Mouse (Mus musculus): ENCODE results near the gene Gabarapl1. TPM values are rescaled to one million over a fixed set of nuclear protein-coding genes. Genes with fewer than 3 reads are reported as not detected.
A peak's percentile ranks its signal among the peaks of the same experiment; 100 is the strongest.
"Not testable (repeated sequence)": the region's sequence is repeated elsewhere in the genome, so short reads cannot be mapped to it uniquely, and the experiment has no call there.

Gene Gabarapl1
- polyA plus RNA-seq (2012) = 5.3 and 7.9 TPM in 2 replicates

- TF ChIP-seq GATA1 (IDR thresholded peaks at IDR 0.05; ENCODE audit: low read length) (no peak), TAL1 (IDR thresholded peaks at IDR 0.05; ENCODE audit: low read length) (no peak)
- Histone ChIP-seq H3K9me3 (ENCODE audit: control insufficient read depth, low read length) (no peaks in the 10 kb centered on the region), H3K4me3 (replicated peaks) (peak within 1 kb of the TSS; percentile 88), H3K36me3 (ENCODE audit: control insufficient read depth) (peaks cover 32% of the 10 kb centered on the region), H3K27me3 (ENCODE audit: control insufficient read depth) (no peaks in the 10 kb centered on the region), H3K4me1 (ENCODE audit: control insufficient read depth) (peaks cover 40% of the 10 kb centered on the region)
Measured at GRCm38 (mm10) chr6:129532942-129533860, at the start of gene Gabarapl1. Gene Gabarapl1, plus strand, starts transcription at chr6:129533160.

GRCm38 (mm10) chr6:129494924-129495323, 38.0 kb upstream of the Gabarapl1 start:
- Histone ChIP-seq H3K27me3 (ENCODE audit: control insufficient read depth) (no peaks in the 10 kb centered on the region), H3K4me1 (ENCODE audit: control insufficient read depth) (no peaks in the 10 kb centered on the region), H3K4me3 (replicated peaks) (no peak overlapping the region), H3K36me3 (ENCODE audit: control insufficient read depth) (no peaks in the 10 kb centered on the region), H3K9me3 (ENCODE audit: control insufficient read depth, low read length) (no peaks in the 10 kb centered on the region)
- no peak for TF ChIP-seq TAL1 (IDR thresholded peaks at IDR 0.05; ENCODE audit: low read length)
- no peak for TF ChIP-seq GATA1 (IDR thresholded peaks at IDR 0.05; ENCODE audit: low read length)

- no peaks in the 10 kb centered on the region for H3K27me3 ChIP-seq (ENCODE audit: control insufficient read depth)
- H3K36me3 ChIP-seq (ENCODE audit: control insufficient read depth) = no peaks in the 10 kb centered on the region
- no peaks in the 10 kb centered on the region for H3K9me3 ChIP-seq (ENCODE audit: control insufficient read depth, low read length)
- no peaks in the 10 kb centered on the region for H3K4me1 ChIP-seq (ENCODE audit: control insufficient read depth)
- no peak overlapping the region for H3K4me3 ChIP-seq (replicated peaks)
- TF ChIP-seq GATA1 (IDR thresholded peaks at IDR 0.05; ENCODE audit: low read length) (no peak), TAL1 (IDR thresholded peaks at IDR 0.05; ENCODE audit: low read length) (no peak)
Measured at GRCm38 (mm10) chr6:129497345-129498218, 35.4 kb upstream of the Gabarapl1 start.

GRCm38 (mm10) chr6:129499516-129499915, 33.4 kb upstream of the Gabarapl1 start:
- H3K36me3 ChIP-seq (ENCODE audit: control insufficient read depth); H3K4me3 ChIP-seq (replicated peaks); H3K27me3 ChIP-seq (ENCODE audit: control insufficient read depth); H3K4me1 ChIP-seq (ENCODE audit: control insufficient read depth); H3K9me3 ChIP-seq (ENCODE audit: control insufficient read depth, low read length): not testable (repeated sequence)

GRCm38 (mm10) chr6:129503471-129503870, 29.5 kb upstream of the Gabarapl1 start:
- H3K36me3 ChIP-seq (ENCODE audit: control insufficient read depth) = no peaks in the 10 kb centered on the region
- H3K27me3 ChIP-seq (ENCODE audit: control insufficient read depth) = no peaks in the 10 kb centered on the region
- H3K9me3 ChIP-seq (ENCODE audit: control insufficient read depth, low read length) = no peaks in the 10 kb centered on the region
- TF ChIP-seq GATA1 (IDR thresholded peaks at IDR 0.05; ENCODE audit: low read length) = no peak
- TF ChIP-seq TAL1 (IDR thresholded peaks at IDR 0.05; ENCODE audit: low read length) = no peak
- H3K4me3 ChIP-seq (replicated peaks) = no peak overlapping the region
- no peaks in the 10 kb centered on the region for H3K4me1 ChIP-seq (ENCODE audit: control insufficient read depth)

DNA sequence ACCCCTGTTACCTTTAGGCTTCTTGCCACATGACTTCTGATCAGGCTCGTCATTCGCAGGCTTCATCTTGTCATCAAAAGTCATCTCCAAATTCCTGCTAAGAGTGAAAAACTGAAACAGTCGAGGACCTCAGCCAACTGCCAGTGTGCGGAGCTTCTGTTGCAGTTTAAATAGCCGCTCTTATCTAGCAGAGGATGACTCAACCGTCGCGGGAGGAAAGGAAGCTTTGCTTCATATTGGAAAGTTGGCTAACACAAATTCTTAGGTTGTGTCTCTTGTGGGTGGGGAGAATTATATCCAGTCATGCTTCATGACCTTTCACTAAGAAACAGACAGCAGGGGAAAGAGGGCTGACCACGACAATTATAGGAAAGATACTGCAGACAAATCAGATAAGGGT, 25.9 kb upstream of the Gabarapl1 start, which contains the start of gene Olr1:
Olr1 (minus strand) TSS at position 142 of the 400 bp plus-strand sequence.
- Histone ChIP-seq H3K36me3 (ENCODE audit: control insufficient read depth) (no peaks in the 10 kb centered on the region), H3K27me3 (ENCODE audit: control insufficient read depth) (no peaks in the 10 kb centered on the region), H3K4me1 (ENCODE audit: control insufficient read depth) (no peaks in the 10 kb centered on the region), H3K9me3 (ENCODE audit: control insufficient read depth, low read length) (no peaks in the 10 kb centered on the region), H3K4me3 (replicated peaks) (no peak within 1 kb of the TSS)
- no peak for TF ChIP-seq GATA1 (IDR thresholded peaks at IDR 0.05; ENCODE audit: low read length)
- no peak for TF ChIP-seq TAL1 (IDR thresholded peaks at IDR 0.05; ENCODE audit: low read length)

- no peak overlapping the region for H3K4me3 ChIP-seq (replicated peaks)
- H3K36me3 ChIP-seq (ENCODE audit: control insufficient read depth) = no peaks in the 10 kb centered on the region
- H3K27me3 ChIP-seq (ENCODE audit: control insufficient read depth) = no peaks in the 10 kb centered on the region
- H3K4me1 ChIP-seq (ENCODE audit: control insufficient read depth) = no peaks in the 10 kb centered on the region
- TF ChIP-seq GATA1 (IDR thresholded peaks at IDR 0.05; ENCODE audit: low read length) (no peak), TAL1 (IDR thresholded peaks at IDR 0.05; ENCODE audit: low read length) (no peak)
- no peaks in the 10 kb centered on the region for H3K9me3 ChIP-seq (ENCODE audit: control insufficient read depth, low read length)
Measured at GRCm38 (mm10) chr6:129510120-129510911, 22.6 kb upstream of the Gabarapl1 start.

DNA sequence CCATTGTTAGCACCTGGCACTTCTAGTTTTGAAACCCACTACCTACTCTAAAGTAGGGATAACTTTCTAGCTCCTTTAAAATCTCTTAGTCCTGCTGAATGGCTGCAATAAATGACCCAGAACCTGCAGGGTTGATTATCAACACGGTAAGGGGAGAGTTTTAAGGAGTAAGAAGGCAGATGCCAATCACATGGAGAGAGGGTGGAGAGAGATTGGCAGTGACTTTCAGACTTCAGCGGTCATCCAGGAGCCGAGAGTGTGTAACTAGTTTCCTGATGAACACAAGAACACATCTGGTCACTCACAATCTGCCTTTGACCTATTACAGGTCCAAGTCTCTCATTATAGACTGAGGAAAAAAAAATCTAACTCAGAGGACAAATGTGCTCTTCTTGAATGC, 20.6 kb upstream of the Gabarapl1 start, which contains the start of gene Tmem52b:
Tmem52b (plus strand) TSS at position 189 of the 400 bp plus-strand sequence.
- TF ChIP-seq TAL1 (IDR thresholded peaks at IDR 0.05; ENCODE audit: low read length) (no peak), GATA1 (IDR thresholded peaks at IDR 0.05; ENCODE audit: low read length) (no peak)
- H3K9me3 ChIP-seq (ENCODE audit: control insufficient read depth, low read length) = no peaks in the 10 kb centered on the region
- H3K36me3 ChIP-seq (ENCODE audit: control insufficient read depth) = no peaks in the 10 kb centered on the region
- no peak within 1 kb of the TSS for H3K4me3 ChIP-seq (replicated peaks)
- H3K27me3 ChIP-seq (ENCODE audit: control insufficient read depth) = no peaks in the 10 kb centered on the region
- no peaks in the 10 kb centered on the region for H3K4me1 ChIP-seq (ENCODE audit: control insufficient read depth)
